Mouse (Mus musculus) spleen, postnatal 10 days (tissue): ENCODE measurements around the gene F5.

Source experiments
- DNase-seq, 2 experiments: peaks; one replicate each; pipeline ENCODE4 v3.0.0; 2021 to 2022; ENCODE audit warnings: low spot score in 2 of 2

Gene F5

GRCm38 (mm10) chr1:164233447-164233846, 81.8 kb downstream of the F5 start:
- DNase-seq, result no peak

GRCm38 (mm10) chr1:164235078-164235477, 83.4 kb downstream of the F5 start:
- DNase-seq, result no peak

DNA sequence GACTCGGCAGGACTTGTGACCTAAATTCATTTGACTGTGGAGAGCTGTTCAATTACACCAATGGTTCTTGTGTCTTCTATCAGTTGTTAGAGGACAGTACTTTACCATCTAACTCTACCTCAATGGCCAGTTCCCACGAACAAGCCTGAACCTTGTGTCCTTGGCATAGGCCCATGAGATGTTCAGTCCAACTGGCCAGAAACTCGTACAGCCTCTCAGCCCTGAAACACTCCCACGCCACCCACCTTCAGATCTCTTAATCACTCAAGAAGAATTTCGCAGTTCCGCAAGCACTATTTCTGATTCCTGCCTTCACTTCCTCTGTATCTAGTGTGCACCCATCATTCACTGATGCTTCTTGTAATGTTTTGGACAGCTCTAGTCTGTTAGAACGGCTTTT, 84.4 kb downstream of the F5 start:
- no peak for DNase-seq

GRCm38 (mm10) chr1:164241494-164241893, 89.9 kb downstream of the F5 start:
- DNase-seq, result no peak

- DNase-seq, result no peak
Observed at GRCm38 (mm10) chr1:164242809-164243208, 91.2 kb downstream of the F5 start.

DNA sequence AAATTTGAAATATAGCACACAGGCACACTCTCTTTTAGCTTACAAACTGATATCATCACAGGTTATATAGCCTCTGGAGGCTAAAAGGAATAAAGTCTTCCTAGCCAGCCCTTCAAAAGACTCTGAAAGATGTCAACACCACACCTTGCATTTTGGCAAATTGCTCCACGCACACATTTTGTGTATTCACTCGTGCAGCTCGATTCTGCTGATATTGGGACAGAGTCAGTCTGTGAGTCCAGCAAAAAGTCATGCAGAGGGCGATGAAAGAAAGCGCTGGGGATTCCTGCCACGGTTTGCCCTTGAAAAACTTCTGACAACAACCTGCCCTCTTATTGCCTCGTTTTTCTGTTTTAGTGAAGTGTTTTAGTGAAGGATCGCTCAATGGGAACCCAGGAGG, 95.8 kb downstream of the F5 start:
- no peak for DNase-seq

DNA sequence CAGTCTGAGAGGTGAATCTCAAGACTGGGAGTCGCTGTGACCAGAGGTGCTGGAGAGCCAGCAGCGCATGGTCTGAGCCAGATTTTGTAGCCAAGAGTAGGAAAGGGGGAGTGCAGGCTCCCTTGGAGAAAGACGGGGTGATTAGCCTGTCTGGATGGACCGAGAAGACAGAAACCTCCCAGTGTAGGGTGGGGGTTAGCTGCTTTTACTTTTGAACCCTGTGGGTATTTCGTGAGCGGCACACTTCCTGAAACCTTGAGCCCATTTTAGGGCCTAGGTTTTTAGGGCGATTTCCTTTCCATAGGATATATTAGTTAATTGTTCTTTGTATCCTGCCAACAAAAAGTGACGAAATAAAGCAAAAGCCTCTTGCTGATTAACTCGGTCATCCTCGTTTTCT, 96.3 kb downstream of the F5 start:
- DNase-seq, result no peak

- peak; percentile 98 to 99 for DNase-seq
Observed at GRCm38 (mm10) chr1:164248465-164249331, 97.1 kb downstream of the F5 start, which contains the start of gene Slc19a2. TSS of gene Slc19a2 (plus strand) at chr1:164249046.

DNA sequence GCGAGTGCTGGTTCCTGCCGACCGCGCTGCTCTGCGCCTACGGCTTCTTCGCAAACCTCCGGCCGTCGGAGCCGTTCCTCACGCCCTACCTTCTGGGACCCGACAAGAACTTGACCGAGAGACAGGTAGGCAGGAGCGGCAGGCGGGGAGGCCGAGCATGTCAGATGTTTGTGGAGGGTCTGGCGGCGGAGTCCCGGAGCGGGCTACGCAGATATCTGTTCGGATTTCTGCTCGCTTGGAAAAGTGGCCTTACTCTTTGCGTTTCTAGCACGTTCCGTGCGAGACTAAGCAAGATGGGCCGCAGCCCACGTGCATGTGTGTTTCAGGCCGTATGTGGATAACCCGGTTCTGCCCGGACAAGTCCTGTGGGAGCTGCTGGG, 97.7 kb downstream of the F5 start:
- DNase-seq, result no peak

GRCm38 (mm10) chr1:164250391-164251150, 98.9 kb downstream of the F5 start:
- peak in 1 of 2 experiments; percentile 14 for DNase-seq

GRCm38 (mm10) chr1:164251438-164251837, 99.8 kb downstream of the F5 start:
- no peak for DNase-seq

GRCm38 (mm10) chr1:164252551-164252950, 100.9 kb downstream of the F5 start:
- no peak for DNase-seq

GRCm38 (mm10) chr1:164254836-164255235, 103.2 kb downstream of the F5 start:
- DNase-seq, result no peak

DNA sequence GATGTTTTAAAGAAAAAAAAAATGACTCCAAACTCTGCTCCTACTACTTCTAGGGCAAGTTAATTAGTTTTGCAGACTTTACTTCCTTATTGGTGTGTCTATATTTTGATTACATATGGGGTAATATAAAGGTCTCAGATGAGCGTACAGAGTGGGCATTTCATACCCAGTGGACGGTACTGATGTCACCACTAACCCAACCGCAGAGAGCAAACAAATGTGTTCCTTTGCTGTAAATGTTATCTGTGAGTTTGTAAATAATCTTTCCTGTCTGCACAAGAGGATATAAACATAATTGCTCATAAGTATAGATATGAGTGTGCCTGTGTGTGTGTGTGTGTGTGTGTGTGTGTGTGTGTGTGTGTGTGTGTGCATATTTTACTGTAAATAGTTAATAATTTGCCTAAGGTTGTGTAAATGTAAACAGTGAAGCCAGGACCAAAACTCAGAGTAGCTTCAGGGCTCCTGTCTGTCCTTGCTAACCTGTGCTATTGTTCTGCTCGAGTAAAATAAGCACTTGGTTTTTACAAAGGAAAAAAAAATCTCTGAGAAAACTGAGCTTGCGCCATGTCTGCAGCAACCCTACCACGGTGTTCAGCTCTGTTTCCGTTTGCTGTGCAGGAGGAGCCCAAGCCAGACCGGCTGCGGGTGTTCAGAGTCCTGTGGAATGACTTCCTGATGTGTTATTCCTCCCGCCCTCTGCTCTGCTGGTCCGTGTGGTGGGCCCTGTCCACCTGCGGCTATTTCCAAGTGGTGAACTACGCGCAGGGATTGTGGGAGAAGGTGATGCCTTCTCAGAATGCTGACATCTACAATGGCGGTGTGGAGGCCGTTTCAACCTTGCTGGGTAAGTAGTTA, 108.8 kb downstream of the F5 start:
- no peak for DNase-seq

DNA sequence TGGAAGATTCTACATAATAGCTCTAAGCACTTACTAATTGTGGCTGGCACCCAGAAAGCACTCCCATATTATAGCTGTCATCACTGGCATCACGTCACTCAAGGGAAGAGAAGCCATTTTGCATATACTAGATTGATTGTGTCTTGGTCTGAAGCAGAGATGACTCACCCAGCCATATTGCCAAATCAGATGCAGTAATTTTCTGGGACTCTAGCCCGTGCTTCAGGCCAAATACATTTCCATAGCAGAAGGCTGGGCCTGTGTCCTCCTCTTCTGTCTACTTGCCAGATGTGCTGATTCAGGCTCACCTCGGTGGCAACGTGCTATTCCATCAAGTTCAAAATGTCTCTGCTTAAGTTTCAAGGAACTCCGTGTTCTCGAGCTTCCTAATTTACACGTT, 109.9 kb downstream of the F5 start:
- DNase-seq, result no peak
